Mouse (Mus musculus) right cerebral cortex, postnatal 36 days (tissue): ENCODE measurements around the gene Plk3.

Source experiments
- DNase-seq, 2 experiments: peaks; one replicate each; pipeline ENCODE4 v3.0.0; 2022; ENCODE audit warnings: low spot score in 2 of 2, mixed read lengths in 1 of 2

The Plk3 gene

GRCm38 (mm10) chr4:117138295-117139216, 4.8 kb upstream of the Plk3 start:
- no peak for DNase-seq

DNA sequence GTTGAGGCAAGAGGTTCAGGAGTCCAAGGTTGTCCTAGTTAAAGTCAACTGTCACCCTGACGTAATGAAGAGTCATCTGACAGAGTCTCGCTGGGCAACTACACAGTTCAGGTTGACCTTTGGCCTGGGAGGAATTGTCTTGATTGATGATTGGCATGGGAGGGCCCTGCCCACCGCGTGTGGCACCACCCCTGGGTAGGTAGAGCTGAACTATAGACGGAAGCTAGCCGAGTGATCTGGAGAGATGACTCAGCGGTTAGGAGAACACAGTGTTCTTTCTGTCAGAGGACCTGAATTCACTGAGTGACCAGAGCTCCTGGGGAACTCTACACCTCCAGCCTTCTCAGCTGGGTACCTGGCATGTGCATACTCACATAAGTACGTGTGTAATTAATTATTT, 2.3 kb upstream of the Plk3 start:
- no peak for DNase-seq

GRCm38 (mm10) chr4:117134601-117134995, 835 bp upstream of the Plk3 start:
- no peak for DNase-seq

GRCm38 (mm10) chr4:117133366-117133796, 382 bp downstream of the Plk3 start:
- no peak for DNase-seq

DNA sequence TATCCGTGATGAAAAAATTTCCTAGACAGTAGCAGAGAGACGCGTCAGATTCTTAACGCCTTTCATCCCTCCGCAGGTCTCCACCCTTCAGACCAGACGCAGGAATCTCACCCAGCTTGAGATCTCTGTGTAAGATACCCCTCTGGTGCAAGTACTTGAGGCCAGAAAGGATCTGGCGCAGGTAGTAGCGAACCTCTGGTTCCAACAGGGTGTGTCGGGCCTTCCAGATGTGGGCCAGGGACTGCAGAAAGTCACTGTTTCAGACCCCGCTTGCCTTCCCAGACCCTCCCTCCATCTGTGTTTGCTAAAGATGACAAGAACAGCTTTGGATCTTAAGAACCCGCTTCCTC, 994 bp downstream of the Plk3 start:
- no peak for DNase-seq

DNA sequence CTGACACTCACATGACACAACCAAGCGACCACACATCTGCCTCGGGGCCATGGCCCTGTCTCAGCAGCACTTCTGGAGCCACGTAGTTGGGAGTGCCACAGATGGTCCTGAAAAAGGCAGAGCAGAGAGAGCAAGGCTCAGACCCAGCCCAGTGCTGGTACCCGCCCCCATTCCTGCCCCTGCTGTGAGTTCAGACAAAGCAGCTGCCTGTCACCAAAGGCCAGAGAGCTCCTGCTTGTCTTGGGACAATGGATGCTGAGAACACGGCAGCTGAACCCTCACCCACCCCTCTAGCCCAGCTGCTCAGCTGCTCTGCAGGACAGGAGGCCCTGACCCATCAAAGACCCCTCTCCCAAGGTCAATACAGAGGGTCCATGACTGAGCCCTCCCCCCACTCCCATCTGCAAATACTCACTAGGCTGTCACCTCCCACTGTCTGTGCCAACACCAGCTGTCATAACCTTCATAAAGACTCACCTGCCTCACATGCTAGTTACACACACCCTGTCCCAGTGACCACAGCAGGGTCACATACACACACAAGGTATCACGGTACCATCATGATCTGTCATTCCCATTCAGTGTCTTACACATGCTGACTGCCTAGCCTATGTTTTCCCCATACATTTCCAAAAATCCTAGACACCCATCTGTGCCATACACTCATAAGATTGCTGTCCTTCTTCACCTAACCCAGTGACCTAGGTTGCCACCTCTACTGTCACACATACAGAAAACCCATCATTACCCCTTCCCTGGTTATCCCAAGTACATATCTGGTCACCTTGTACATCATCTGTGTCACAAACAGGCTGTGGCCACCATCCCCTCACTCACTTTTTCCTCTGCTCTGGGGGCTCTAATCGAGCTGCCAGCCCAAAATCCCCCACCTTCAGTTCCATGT, 1.6 kb downstream of the Plk3 start:
- no peak for DNase-seq

DNA sequence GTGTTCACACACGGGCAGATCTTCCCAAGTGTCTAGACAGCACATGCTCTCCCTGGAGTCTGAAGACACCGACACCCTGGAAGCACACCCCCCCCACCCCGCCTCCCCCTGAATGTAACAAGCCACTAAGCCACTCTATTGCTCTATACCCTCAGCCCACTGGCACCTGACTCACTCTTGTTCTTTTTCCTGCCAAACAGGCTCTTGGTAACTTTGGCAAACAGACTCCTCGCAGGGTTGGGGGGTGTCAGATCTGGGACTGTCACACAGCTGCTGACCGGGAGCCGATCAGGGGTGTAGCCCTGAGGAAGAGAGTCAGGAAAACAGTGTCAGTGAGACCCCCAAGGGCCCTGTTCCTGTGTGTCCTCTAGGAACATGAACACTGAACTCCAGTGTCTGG, 2.6 kb downstream of the Plk3 start:
- no peak for DNase-seq

DNA sequence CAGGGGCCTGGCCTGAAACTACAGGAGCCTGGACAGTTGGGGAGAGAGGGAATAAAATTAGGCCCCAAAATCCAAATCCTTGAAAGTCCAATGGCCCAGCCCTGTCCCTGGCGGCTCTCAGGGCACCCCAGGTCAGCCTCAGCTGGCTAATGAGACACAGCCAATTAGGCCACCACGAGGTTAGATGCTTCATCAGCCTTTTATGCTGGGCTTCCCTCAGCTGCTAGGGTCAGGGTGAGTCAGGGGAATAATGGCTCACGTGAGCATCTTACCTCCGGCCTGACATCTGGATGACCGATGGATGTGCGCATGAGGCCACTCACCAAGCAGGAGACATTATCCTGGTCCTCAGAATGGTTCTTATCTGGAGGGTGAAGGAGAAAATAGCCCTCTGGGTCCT, 3.0 kb downstream of the Plk3 start:
- no peak for DNase-seq

DNA sequence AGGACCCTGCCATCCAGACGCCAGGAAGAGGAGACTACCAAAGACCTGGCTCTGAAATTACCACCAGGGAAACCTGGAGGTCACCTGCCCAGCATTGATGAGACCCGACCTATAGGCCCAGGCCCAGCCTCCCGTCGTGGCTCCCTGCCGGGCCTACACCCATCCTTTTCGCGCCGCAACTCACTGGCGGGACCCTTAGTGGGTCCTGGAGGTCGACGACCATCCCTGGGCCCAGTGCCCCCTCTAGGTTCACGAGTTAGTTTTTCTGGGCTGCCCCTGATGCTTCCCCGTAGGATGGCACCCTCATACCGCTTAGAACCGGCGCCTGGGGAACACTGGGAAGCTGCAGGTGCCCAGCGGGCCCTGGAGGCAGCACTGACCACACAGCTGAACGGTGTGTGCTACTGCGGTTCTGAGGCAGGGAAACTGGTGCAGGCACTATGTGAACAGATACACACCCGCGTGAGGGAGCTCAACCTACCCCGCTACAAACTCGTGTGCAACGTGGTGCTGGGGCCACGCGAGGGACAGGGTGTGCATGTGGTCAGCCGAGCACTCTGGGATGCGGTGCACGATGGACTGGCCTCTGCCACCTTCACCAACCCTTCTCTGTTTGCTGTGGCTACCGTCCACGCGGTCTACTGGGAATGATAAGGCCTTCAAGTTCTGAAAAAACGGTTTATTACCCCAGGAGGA, 5.6 kb downstream of the Plk3 start:
- DNase-seq: no peak

DNA sequence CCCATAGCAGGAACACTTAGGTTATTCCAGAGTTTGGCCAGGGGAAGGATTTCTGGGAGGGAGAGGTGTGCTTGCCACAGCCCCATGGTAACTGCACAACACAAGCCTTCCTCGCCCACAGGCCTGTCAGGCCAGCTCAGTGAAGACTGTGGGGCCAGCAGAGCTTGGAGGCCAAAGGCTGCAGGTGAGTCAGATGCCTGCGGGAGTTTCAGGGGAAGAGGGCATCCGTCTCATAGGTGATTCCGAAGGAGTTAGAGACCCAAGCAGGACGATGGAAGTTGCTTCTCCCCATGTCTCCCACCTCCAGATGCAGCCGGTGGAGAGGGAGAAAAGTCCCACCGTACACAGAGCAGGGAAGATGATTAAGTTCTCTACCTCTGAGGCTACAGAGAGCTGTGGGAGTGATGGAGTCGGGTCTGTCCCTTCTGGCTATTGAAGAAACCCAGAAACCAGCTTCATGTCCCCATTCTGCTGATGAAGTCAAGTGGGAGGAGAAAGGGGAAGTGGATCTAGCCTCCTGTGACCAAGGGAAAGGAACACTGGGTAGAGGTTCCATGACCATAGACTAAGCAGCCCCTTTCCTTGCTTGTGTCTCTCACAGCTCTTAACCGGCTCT, 7.0 kb downstream of the Plk3 start, which contains the start of gene Tctex1d4:
Tctex1d4 (plus strand) TSS at position 120 of the 616 bp plus-strand sequence.
- no peak for DNase-seq

GRCm38 (mm10) chr4:117125910-117126674, 7.7 kb downstream of the Plk3 start:
- DNase-seq: no peak

- DNase-seq: peak; percentile 72 to 77
Measured at GRCm38 (mm10) chr4:117125348-117125909, 8.3 kb downstream of the Plk3 start, which contains the start of gene Btbd19. Gene Btbd19 (minus strand): TSS chr4:117125725.

- no peak for DNase-seq
Measured at GRCm38 (mm10) chr4:117124518-117125347, 9.0 kb downstream of the Plk3 start.

GRCm38 (mm10) chr4:117124218-117124517, 9.6 kb downstream of the Plk3 start:
- no peak for DNase-seq

DNA sequence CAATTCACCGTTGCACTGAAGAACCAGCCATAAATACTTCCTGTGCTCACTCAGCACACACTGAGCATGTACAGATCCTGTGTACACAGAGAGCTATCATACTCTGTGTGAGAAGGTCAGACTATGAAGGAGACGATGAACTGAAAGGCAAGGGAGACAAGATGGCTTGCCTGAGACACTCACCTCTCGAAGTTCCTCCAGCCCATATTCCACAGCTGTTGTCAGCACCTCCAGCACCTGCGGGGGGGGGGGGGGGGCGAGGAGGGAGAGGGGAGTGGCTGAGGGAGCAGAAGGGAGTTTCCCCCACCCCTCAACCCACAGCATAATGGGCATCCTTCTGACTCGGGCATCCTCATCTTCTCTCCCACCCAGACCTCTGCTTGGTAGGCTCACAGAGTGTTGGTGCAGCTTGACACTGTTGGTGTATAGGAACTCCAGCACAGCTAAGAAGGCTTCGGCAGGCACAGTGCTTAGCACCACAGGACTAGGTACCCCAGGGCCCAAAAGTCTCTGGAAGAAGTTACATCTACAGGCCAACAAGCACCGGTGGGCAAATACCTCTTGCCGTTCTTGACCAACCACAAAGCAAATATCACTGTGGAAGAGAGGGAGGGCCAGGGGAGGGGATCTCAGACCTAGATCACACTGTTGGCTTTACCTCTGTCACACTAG, 10.1 kb downstream of the Plk3 start:
- DNase-seq: no peak

- DNase-seq: no peak
Measured at GRCm38 (mm10) chr4:117122209-117122608, 11.6 kb downstream of the Plk3 start.

DNA sequence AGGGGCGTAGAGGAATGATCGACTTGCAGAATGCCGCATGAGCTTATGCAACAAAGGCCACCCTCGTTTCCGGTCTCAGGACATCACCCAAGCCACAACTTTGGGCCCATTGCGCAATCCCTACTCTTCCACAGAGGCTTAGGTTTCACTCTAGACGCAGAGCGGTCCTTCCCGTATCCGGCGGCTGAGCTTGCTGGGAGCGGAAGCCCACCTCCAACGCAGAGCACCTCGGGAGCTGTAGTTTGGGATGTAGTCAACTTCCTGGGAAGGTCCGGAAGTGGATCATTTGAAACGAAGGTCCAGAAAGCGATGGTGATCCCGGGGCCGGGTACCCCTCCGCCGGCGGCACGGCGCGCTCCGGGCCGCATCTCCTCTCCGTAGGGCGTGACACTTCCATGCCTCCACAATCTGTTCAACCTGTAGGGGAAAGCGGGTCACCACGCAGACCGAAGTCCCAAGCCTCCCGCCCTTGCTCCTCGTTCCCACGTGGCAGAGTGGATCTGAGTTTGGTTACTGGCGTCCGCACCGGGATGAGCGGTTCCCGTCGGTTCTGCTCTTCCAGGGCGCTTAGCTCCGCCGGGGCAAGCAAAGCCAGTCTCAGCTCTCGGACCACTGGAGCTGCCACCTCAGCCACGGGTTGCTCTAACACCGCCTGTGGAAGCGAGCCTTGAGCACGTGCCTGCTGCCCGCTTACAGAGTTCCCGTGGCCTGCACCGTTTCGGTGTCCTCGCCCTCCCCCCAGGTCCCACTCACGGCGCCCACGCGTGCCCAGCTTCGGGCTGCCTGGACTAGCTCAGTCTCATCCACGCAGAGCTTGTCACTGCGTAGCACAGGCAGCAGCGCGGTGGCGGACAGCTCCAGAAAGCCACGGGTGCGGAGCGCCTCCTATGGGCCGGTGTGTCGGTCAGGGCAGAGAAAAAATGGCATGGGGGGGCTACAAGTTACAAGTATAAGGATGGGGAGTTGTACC, 13.0 kb downstream of the Plk3 start:
- DNase-seq: peak; percentile 95 to 97

DNA sequence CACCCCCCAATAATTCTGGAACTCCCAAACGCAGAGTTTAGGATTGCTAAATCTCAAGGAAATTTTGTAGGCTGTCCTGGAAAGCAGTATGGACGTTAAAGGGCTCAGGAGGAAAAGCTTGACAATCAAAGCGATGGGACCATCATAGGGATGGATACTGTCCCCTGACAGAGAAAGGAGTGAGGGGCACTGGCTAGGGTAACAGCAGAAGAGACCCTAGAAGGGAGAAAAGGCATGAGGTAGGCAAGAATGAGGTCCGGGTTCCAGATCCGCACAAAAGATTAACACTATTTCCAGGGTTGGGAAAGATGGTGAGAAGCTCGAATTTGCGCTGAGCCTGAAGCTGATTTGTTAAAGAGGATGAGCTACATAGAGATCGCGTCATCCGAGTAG, 13.7 kb downstream of the Plk3 start:
- DNase-seq: no peak
